Mouse (Mus musculus): ENCODE measurements around the gene Smarcc2.

Smarcc2 gene

DNA sequence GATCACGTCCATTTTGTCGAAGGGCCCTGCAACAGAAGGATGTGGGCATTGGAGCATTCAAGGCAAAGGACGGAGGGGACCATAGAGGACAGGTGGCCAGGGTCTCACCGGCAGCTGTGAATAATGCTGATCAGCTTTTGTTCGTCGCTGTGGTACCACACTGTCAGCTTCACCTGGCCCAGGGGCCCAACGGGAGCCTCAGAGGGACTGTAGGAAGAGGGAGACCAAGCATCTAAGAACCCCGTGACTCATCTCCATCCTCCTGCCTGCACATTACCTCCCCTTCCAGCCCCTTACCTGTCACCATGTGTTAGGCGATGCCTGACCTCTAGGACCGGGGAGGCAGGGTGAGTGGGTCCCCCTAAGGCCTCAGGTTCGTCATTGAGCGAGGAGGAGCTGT lies 52.7 kb downstream of the Smarcc2 start:
- no peak for DNase-seq (ENCODE audit: low spot score in 2 of 2)

DNA sequence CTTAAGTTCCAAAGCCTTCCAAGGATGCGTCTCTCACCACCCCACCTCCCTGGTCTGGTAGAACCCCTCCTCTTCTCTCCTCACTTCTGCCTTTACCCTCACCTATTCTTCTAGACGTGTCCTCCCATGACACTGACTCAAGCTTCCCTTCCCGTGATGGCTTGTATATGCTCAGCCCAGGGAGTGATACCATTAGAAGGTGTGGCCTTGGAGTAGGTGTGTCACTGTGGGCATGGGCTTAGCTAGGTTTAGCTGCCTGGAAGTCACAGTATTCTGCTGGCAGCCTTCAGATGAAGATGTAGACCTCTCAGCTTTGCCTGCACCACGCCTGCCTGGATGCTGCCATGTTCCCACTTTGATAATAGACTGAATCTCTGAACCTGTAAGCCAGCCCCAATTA lies 56.0 kb downstream of the Smarcc2 start:
- DNase-seq (ENCODE audit: low spot score in 2 of 2), result no peak

DNA sequence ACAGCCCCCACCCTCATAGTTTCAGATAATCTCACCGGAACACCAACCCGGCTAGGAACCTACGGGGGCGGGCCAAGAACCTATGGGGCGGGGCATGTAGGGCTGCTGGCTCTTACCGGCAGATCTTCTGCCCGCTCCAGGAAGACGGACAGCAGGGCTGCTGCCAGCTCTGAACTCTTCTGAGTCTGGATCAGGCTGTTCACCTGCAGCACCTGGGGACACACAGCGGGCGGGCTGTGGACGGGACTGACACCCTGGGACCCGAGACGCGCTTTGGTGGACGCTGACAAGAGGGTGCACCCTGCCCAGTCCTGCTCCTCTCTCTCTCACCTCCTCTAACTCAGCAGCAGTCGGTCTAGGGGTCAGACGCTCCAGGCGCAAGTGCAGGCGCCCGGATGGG lies 57.0 kb downstream of the Smarcc2 start:
- DNase-seq (ENCODE audit: low spot score in 2 of 2), result no peak

DNA sequence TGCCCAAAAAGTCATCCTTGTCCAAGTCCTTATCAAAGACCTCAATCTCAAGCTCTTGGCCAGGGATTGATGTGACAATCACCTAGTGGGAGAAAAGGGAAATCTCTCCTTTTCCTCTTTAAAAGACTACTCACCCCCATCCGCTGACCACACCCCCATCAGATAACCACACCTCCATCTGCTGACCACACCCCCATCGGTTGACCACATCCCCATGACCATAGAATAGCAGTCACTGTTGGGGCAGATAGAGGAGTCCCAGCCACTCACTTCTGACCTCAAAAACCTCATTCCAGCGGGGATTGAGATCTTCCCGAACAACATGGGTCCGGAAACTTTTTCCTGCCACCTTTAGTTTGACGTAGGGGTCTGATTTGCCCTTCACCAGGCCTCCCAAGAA lies 57.6 kb downstream of the Smarcc2 start:
- DNase-seq (ENCODE audit: low spot score in 2 of 2), result no peak

DNA sequence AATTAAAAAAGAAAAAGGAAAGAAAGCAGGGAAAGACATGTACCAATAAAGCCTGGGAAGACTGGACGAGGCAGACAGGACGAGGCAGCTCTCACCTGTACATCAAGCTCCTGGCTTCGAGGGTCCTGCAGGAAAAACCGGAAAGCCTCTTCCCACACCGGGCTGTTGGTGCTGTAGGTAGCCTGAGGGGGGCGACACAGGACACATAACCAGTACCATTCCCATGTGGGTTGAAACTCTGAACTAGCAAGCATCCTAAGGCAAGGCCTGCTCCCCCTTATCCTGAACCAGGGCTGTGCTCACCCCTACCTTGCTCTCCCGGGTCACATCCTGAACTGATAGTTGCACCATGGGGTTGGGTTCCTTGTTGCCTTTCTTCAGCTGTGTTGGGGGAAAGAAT lies 59.8 kb downstream of the Smarcc2 start:
- peak in 1 of 2 experiments; percentile 38 for DNase-seq (ENCODE audit: low spot score in 2 of 2)

DNA sequence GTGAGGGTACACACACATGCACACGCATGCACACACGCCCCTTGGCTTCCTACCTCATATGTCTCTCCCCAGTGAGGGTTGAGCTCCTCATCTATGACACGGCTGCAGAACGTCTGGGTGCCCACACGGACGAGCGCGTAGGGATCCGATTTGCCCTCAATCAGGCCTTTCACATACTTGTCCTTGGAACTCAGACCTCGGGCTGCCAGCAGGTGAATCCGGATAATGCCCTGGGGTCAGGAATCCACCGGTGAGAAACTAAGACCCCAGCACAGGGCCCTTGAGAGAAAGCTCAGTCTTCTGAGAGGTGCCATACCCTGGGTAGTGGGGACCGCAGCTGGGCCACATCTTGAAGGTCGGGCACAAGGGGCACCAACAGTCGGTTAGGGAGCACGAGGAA lies 61.5 kb downstream of the Smarcc2 start:
- DNase-seq (ENCODE audit: low spot score in 2 of 2), result no peak

DNA sequence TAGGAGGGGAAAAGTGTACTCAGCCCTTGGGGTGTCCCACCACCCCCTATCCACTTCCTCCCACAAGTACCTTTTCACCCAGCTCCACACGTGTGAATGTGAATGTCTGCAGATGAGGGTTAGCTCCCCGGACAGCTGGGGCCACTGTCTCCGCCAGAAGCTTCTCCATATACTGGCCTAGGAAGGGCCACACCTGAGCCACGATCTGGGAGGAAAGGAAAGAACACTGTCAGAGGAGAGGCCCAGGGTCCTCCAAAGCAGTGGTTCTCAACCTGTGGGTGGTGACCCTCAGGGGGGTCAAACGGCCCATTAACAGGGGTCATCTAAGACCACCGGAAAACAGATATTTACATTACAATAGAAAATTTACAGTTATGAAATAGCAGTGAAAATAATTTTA lies 63.3 kb downstream of the Smarcc2 start:
- no peak for DNase-seq (ENCODE audit: low spot score in 2 of 2)

DNA sequence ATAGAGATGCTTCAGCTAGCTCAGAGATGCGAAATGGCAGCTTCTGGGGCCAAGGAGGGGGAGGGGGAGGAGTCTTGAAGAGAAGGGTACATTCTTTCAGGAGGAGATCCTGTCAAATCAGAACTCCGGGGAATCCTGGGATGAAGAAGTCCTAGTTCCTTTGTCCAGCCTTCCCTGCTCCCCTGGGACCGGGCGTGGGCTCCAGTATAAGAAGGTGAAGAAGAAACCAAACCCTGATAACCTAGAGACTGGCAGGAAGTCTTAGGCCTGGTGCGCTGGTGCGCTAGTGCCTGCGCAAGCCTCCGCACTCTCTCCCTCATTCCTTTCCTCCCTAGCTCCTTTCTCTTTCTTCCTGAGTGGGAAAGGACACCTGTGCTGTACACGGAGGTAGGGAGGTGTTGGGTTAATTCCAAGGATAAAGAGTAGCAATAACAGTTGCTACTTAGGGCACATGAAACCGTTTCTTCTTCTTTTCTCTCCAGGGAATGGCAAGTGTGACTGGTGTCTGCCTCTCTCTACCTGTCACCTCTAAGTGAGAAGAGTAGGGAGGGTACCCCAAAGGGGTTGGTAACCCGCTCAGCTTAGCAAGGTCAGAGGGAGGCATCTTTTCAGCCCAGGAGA lies 65.2 kb downstream of the Smarcc2 start:
- no peak for DNase-seq (ENCODE audit: low spot score in 2 of 2)

DNA sequence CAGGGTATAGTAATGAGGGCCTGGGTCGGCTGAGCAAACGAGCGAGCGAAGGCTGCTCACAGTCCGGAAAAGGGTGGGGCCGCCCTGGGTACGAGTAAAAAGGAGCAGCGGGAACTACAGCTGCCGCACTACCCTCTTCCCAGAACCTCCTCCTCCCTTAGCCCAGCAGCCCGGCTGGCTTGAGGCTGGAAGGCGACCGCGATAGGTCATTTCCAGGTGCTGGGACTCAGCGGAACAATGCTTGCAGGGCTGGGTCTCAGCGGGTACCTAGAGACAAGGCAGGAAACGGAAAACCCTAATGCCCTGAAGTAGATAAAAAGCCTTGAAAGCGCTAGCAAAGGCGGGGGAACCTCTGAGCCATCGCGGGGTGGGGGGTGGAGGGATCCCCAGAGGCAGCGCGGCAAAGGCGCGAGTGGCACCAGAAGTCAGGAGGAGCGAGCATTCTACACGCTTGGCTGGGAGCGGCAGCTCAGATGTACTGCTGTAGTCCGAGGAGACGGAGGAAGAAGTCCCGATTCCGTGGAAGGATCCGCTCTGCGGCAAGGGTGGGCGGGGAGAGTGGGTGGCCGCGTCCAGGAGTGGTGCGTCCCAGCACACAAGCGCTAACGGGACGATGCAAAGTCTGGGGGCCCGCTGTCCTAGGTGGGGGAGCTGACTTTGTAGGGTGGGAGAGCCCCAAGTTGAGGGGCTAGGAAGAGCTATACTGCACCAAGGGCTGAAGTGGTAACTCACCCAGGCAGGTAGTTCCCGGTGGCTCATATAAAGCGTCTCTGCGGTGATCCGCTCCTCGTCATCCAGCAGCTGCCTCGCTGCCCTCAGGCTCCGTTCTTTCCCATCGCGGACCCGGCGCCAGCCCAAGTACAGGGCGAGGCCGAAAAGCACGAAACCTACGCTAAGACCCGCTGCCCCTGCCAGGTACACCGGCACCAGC lies 65.9 kb downstream of the Smarcc2 start:
- DNase-seq (ENCODE audit: low spot score in 2 of 2), result peak in 1 of 2 experiments; percentile 44

DNA sequence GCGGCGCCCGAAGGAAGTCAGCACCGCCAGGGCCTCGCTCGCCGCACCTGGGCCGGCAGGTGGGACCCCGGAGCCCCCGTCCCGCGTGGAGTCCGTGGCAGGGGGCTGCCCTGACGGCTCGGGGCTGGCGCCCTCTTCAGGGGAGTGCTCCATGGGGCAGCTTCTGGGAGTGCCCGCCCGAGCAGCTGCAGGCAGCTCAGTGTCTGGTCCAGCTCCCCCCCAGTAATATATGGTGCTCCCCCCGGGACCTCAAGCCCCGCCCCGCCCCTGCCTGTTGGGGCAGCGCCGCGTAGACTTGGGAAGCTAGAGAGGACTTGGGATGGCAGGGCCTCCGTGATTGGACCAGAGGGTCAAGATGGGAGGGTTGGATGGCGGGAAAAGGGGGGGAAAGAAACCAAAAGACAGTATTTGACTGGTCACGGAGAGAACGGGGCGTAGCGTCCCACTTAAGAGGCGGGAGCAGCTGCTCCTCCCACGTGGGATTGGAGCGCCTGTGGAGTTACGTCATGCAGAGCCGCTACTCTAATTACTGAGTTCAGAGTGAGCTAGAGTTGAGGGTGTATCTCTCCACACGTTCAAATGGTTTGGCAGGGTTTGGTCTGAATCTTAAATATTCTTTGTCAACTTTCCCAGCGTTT lies 66.7 kb downstream of the Smarcc2 start, which contains the start of gene Esyt1:
Esyt1 (minus strand) TSS at position 201 of the 638 bp plus-strand sequence.
- DNase-seq (ENCODE audit: low spot score in 2 of 2), result peak; percentile 86 to 91

DNA sequence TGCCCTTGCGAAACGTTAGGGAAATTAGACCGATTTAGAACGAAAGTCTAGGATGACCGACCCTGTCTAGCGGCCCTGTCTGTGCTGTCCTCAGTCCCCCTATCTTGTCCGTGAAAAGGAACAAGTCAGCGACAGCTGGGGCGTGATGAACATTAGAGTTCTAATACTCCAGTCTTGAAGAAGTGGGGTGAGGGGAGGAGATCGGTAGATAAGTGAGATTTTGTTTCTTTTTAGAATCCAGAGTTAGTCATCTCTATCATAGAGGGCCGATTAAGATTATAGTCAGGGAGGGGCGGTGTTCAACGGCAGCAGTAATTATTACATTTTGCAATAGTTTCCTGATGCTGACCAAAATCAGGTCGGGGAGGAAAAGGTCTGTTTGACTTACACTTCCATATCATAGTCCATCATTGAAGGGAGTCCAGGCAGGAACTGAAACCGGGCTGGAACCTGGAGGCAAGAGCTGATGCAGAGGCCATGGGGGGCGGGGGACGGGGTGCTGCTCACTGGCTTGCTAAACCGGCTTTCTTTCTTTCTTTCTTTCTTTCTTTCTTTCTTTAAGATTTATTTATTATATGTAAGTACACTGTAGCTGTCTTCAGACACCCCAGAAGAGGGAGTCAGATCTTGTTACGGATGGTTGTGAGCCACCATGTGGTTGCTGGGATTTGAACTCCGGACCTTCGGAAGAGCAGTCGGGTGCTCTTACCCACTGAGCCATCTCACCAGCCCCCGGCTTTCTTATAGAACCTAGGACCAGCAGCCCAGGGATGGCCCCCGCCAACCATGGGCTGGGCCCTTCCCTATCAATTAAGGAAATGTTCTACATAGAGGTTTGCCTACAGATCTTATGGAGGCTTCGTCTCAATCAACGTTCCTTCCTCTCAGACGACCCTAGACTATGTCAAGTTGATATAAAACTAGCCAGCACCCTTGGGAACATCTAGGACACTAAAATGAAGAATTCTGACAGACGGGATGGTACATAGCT lies 67.6 kb downstream of the Smarcc2 start:
- no peak for DNase-seq (ENCODE audit: low spot score in 2 of 2)

DNA sequence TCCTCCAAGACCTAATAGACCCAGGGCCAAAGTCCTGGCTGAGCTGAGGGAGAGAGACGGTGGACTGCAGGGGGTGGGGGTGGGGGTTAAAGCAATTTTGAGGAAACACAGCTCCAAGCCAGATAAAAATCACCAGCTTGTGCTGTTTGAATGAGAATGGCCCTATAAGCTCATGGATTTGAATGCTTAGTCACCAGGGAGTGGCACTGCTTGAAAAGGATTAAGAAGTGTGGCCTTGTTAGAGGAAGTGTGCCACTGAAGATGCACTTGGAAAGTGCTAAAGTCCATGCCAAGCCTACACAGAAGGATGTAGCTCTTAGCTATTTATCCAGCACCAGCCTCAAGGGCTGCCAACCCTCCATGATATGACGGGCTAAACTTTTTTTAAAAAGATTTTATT lies 76.2 kb downstream of the Smarcc2 start:
- no peak for DNase-seq (ENCODE audit: low spot score in 2 of 2)

DNA sequence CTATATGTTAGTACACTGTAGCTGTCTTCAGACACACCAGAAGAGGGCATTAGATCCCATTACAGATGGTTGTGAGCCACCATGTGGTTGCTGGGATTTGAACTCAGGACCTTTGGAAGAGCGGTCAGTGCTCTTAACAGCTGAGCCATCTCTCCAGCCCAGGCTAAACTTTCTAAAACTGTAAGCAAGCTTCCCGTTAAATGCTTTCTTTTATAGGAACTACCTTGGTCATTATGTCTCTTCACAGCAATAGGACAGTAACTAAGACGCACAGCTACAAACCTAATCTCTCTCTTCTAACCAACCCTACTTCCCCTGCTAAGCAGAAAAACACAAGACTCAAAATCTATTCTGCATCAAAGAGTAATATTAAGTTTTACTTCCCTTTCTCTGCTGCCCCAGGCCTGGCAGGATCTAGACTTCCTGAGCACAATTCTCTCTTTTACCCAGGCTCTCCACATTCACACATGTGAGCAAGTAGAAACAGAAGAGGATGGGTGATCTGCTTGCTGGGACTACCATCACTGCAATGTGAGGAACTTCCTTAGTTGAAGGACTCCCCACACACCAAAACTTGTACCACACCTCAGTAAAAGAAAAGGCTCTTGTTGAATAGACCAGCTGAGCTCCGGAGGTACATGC lies 76.7 kb downstream of the Smarcc2 start:
- DNase-seq (ENCODE audit: low spot score in 2 of 2), result no peak

DNA sequence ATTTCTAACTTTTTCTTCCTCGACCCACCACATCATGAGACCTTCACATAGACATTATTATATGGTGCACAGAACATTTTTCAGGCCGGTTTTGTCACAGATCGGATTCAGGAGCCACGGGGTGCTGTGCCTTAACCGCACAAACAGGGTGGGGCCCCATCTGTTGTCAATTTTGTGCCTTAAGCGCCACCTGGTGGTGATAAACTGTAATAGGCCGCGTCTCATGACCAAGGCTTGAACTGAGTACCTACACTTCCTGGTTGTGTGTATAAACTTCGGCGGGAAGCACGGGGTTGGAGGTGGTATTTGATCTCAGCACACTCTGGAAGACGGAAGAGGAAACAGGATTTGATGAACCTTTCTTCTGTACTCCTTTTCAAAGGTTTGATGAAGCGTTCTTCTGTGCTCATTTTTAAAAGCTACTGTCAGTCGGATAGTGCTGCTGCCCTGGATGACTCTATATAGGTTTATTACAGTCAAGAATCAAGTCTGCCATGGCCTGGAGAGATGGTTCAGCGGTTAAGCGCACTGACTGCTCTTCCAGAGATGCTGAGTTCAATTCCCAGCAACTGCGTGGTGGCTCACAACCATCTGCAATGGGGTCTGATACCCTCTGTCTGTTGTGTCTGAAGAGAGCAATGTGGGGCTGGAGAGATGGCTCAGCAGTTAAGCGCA lies 77.4 kb downstream of the Smarcc2 start:
- DNase-seq (ENCODE audit: low spot score in 2 of 2), result peak; percentile 78 to 85

DNA sequence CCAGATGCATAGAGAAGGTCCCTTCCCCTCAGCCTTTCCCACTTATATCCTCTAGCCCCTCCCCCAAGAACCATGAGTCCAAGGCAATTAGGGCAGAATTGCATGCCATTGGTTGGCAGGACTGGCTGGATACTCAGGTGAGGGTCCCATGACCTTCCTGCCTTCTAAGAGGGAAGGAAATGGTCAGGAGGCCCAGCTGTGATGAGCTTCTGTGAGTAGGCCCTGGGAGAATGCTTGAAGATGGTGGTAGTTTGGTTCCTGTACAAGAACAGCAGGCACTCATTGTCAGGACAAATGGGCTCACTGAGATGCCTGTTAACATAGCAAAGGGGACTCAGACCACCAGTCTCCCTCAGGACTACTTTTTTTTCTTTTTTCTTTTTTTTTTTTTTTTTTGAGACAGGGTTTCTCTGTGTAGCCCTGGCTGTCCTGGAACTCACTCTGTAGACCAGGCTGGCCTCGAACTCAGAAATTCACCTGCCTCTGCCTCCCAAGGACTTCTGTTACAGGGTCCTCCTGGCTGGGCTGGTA lies 79.4 kb downstream of the Smarcc2 start:
- DNase-seq (ENCODE audit: low spot score in 2 of 2), result no peak
